8 mouse cellular contexts compared by ENCODE assay signal in genomic region chr11:115552783-115553182, GRCm38 (mm10).
DNase-seq lines count a peak whose midpoint lies in the region.
"Had no signal": no experiment of that assay in that cellular context is flagged by ENCODE, and none has a peak within 500 bp of the region (broad histone marks: within the 10 kb centered on the region; RNA-seq: fewer than 3 reads in every experiment).

No protein-coding gene starts in this region.

- DNase-seq in kidney, adult 9 months = peak; percentile 19
- DNase-seq in kidney, postnatal 4 days = no peak
- peak; percentile 57 to 58 for DNase-seq in B cell, adult 2 months
- peak; percentile 48 for DNase-seq in ES-CJ7 (ENCODE audit: low read depth, low spot score)
- peak; percentile 57 for DNase-seq in lung, postnatal 36 days
- no peak for DNase-seq in ovary, adult 18-20 months (ENCODE audit: low spot score)
- no peak for DNase-seq in right cerebral cortex, postnatal 10 days (ENCODE audit: low spot score in 2 of 2)
- DNase-seq: right cerebral cortex, postnatal 25 days had no signal

Comparison
In these comparisons a context has a peak if more than half of its experiments do, and no peak if none do; other contexts are left out.
1. DNase-seq: peak in kidney, adult 9 months (single experiment), B cell, adult 2 months (2 of 2), ES-CJ7 (single experiment) and lung, postnatal 36 days (single experiment); none in kidney, postnatal 4 days (0 of 2), ovary, adult 18-20 months (single experiment) and right cerebral cortex, postnatal 10 days (0 of 2).